Mouse (Mus musculus) thymus, adult 2 months (tissue): Measurements from ENCODE around the gene Borcs7.

ENCODE experiments used
- CTCF ChIP-seq: fragments of 200-500 bp; IDR thresholded peaks from 2 replicates; pipeline ENCODE4 v1.5.1; 2012; ENCODE audit warnings: mild to moderate bottlenecking, control low read depth, low read length, moderate library complexity, borderline replicate concordance; ENCODE audit not compliant: control insufficient read depth, poor library complexity, insufficient read depth; ENCODE audit errors: extremely low read depth
- POLR2A ChIP-seq: fragments of 200-500 bp; IDR thresholded peaks from 2 replicates; pipeline ENCODE4 v1.6.1; 2012; ENCODE audit warnings: mild to moderate bottlenecking, low read length, control low read depth, moderate library complexity; ENCODE audit not compliant: control insufficient read depth, poor library complexity, insufficient read depth; ENCODE audit errors: extremely low read depth

GRCm38 (mm10) chr19:46726142-46726541, 36.4 kb downstream of the Borcs7 start:
- no peak for TF ChIP-seq POLR2A
- no peak for TF ChIP-seq CTCF
